Mouse (Mus musculus): ENCODE measurements around the gene Prkd3.

DNA sequence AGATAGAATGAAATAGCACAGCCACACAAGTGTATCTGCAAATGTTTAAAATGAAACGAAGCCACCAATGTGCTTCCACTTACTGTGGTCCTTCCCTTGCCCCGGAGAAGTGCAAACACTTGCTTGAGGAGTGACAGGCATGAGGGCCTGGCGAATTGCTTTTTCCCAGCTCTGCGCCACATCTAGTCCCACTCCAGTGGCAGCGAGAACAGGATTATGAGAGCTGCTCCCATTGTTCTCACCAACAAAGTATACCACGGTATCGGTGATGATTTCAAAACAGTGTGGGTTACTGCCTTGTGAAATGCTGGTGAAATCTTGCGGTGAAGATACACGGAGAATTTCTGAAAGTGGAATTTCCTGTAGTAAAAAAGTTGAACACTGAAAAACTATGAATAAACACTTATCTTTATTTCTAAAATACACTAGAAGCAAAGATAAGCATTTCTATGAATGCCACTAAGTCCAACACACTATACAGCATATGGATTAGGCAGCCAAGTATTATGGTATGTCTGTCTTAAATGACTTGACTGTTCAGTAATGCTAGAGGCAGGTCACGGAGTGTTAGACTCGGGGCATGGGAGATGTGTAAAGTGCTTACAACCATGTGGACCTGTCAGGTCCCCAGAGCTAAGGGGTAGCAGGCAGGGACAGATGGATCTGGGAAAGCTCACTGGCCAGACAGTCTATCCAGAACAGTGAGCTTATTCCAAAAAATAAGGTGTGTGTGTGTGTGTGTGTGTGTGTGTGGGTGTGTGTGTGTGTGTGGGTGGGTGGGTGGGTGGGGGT, 54.3 kb downstream of the Prkd3 start:
- TF ChIP-seq CTCF (IDR thresholded peaks at IDR 0.05; ENCODE audit: low read depth) (no peak), EP300 (IDR thresholded peaks at IDR 0.05; ENCODE audit: low read depth) (no peak)

Measured in liver, postnatal 0 days (tissue).